Mouse (Mus musculus) macrophage (primary cell): ENCODE results near the gene Trim27. TPM values are rescaled to one million over a fixed set of nuclear protein-coding genes. Genes with fewer than 3 reads are reported as not detected.
A peak's percentile ranks its signal among the peaks of the same experiment; 100 is the strongest.

Experiments used
- H3K27ac ChIP-seq: fragments of 350-480 bp; formaldehyde crosslinking; 2 replicates; pipeline ENCODE4 v1.9.0; 2021
- H3K36me3 ChIP-seq: fragments of 350-480 bp; formaldehyde crosslinking; 2 replicates; pipeline ENCODE4 v1.9.0; 2021; ENCODE audit errors: inconsistent target
- H3K4me3 ChIP-seq: fragments of 350-480 bp; formaldehyde crosslinking; 2 replicates; pipeline ENCODE4 v1.9.0; 2021; ENCODE audit errors: inconsistent target
- H3K79me2 ChIP-seq: fragments of 350-480 bp; formaldehyde crosslinking; 2 replicates; pipeline ENCODE4 v1.9.0; 2021; ENCODE audit errors: inconsistent target
- WGBS: methylation state at CpG from one replicate; pipeline ENCODE4 v1.1.7; 2026; ENCODE audit warnings: inconsistent platforms; ENCODE audit not compliant: missing documents; 5-methylcytosine and 5-hydroxymethylcytosine counted together
- polyA plus RNA-seq: library from polyadenylated mRNA; stranded (reverse); fragments of 250-400 nt; gene quantifications from 3 replicates; pipeline ENCODE4 v1.2.4, GENCODE M21; 2018; ENCODE audit warnings: inconsistent platforms

The Trim27 gene
- polyA plus RNA-seq, 1 experiment from 2014 or later = 29.7 TPM

- under 1% methylated on average over 59 of the region's 71 CpGs for WGBS
- H3K4me3 ChIP-seq = peak overlapping the region; percentile 63
- peaks cover 38% of the 10 kb centered on the region for H3K36me3 ChIP-seq
- H3K79me2 ChIP-seq = peaks cover 50% of the 10 kb centered on the region
- peak overlapping the region; percentile 31 for H3K27ac ChIP-seq
Measured at GRCm38 (mm10) chr13:21180551-21181530, 1.6 kb downstream of the Trim27 start.

DNA sequence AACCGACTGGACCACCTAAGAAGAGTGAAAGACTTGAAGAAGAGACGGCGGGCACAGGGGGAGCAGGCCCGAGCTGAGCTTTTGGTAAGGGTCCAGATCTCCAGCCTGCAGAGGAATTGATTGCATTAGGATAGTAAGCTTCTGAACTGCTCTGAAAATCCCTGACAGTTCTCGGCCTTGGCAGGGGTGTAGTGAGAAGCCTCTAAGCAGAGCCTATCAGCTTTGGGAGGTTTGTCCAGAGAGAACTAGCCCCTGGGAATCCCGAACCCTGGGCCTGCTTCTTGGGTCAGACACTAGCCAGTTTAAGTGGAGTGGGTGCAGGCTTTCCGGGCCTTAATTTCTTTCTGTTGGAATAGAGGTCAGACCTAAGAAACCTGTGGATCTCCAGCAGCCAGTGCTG, 2.8 kb downstream of the Trim27 start:
- H3K36me3 ChIP-seq = peaks cover 46% of the 10 kb centered on the region
- H3K4me3 ChIP-seq = no peak overlapping the region
- H3K27ac ChIP-seq = no peak overlapping the region
- WGBS = 89% methylated on average over 7 of the region's 7 CpGs
- peaks cover 58% of the 10 kb centered on the region for H3K79me2 ChIP-seq

- 96% methylated on average over 6 of the region's 6 CpGs for WGBS
- H3K4me3 ChIP-seq = no peak overlapping the region
- peaks cover 57% of the 10 kb centered on the region for H3K36me3 ChIP-seq
- H3K27ac ChIP-seq = no peak overlapping the region
- peaks cover 58% of the 10 kb centered on the region for H3K79me2 ChIP-seq
Measured at GRCm38 (mm10) chr13:21183066-21183465, 3.8 kb downstream of the Trim27 start.

GRCm38 (mm10) chr13:21183661-21184060, 4.4 kb downstream of the Trim27 start:
- H3K36me3 ChIP-seq = peaks cover 63% of the 10 kb centered on the region
- 96% methylated on average over 7 of the region's 7 CpGs for WGBS
- no peak overlapping the region for H3K27ac ChIP-seq
- peaks cover 58% of the 10 kb centered on the region for H3K79me2 ChIP-seq
- no peak overlapping the region for H3K4me3 ChIP-seq

DNA sequence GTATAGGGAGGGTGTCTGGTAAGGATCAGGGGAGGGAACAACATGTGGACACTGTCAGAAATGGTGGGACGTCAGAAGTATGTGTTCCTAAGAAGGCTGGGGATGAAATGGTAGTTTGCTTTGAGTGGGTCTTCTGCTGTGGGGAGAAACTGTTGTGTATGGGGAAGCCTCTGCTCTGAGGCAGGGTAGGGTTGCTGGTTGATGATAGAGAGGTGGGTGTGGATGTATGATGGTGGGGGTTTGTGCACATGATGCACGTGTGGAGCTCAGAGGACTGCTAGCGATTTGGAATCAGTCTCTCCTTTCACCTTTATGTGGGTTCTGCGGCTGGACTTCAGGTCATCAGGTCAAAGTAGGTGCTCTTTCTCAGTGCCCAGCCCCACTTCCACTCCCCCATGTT, 6.3 kb downstream of the Trim27 start:
- no peak overlapping the region for H3K4me3 ChIP-seq
- no peak overlapping the region for H3K27ac ChIP-seq
- H3K79me2 ChIP-seq = peaks cover 58% of the 10 kb centered on the region
- WGBS = 89% methylated on average over 4 of the region's 4 CpGs
- H3K36me3 ChIP-seq = peaks cover 81% of the 10 kb centered on the region

- peaks cover 33% of the 10 kb centered on the region for H3K36me3 ChIP-seq
- WGBS = 93% methylated on average over 10 of the region's 10 CpGs
- no peak overlapping the region for H3K27ac ChIP-seq
Measured at GRCm38 (mm10) chr13:21195406-21196228, 16.4 kb downstream of the Trim27 start.

GRCm38 (mm10) chr13:21197721-21198120, 18.5 kb downstream of the Trim27 start:
- Histone ChIP-seq H3K36me3 (peaks cover 12% of the 10 kb centered on the region; the same call in 1 of the 2 replicates), H3K4me3 (no peak overlapping the region), H3K27ac (no peak overlapping the region), H3K79me2 (no peaks in the 10 kb centered on the region)
- 95% methylated on average over 5 of the region's 5 CpGs for WGBS

More at GRCm38 (mm10) chr13:21195406-21196228, 16.4 kb downstream of the Trim27 start:
- Histone ChIP-seq H3K4me3 (no peak overlapping the region), H3K79me2 (no peaks in the 10 kb centered on the region)

GRCm38 (mm10) chr13:21198313-21198712, 19.1 kb downstream of the Trim27 start:
- Histone ChIP-seq H3K79me2 (no peaks in the 10 kb centered on the region), H3K27ac (no peak overlapping the region), H3K4me3 (no peak overlapping the region), H3K36me3 (peaks cover 6% of the 10 kb centered on the region; the same call in 1 of the 2 replicates)
- 92% methylated on average over 2 of the region's 2 CpGs for WGBS

DNA sequence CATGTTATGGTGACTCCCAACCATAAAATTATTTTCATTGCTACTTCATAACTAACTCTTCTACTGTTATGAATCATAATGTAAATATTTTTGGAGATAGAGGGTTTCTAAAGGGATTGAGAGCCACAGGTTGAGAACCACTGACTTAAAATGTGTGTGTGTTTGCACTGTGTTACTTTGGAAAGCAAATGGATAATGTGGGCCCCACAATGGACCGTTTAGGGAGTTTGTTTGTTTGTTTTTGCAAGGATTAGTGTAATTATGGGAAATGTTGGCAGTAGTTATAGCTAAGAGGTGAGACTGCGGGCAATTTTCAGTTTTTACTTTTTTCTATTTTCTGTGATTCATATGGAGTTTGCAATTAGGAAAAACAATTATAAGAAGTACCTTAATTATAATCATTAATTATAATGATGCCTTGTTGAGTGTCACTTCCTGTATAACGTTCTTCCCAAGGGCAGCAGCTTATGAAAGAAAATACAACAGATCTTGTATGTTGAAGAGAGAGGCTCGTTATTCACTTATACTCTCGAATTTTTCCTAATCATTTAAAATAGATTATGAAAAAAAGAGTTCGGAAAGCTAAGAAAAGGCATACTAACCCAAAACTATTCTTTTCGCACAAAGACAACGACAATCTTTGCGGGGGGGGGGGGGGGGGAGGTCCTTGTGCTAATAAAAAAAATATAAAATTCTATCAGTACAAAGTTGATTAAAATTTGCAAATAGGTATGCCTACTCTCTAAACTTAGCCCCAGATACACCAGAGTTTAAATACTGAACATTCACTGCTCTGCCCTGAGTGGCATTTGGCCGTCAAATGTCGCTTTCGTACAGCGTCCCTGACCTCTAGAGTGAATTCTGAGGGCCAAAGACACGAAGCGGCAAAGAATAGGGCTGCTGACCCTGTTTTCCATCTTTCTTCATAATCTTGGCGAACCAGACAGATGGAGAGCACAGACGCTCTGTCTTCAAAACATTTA, 20.1 kb downstream of the Trim27 start:
- WGBS = 8% methylated on average over 15 of the region's 17 CpGs
- H3K27ac ChIP-seq = no peak overlapping the region; the same call in 1 of the 2 replicates
- H3K36me3 ChIP-seq = 0 out of 2 replicates have a peak, but pooled peaks cover 4% of the 10 kb centered on the region
- H3K79me2 ChIP-seq = no peaks in the 10 kb centered on the region
- H3K4me3 ChIP-seq = peak overlapping the region; percentile 77

DNA sequence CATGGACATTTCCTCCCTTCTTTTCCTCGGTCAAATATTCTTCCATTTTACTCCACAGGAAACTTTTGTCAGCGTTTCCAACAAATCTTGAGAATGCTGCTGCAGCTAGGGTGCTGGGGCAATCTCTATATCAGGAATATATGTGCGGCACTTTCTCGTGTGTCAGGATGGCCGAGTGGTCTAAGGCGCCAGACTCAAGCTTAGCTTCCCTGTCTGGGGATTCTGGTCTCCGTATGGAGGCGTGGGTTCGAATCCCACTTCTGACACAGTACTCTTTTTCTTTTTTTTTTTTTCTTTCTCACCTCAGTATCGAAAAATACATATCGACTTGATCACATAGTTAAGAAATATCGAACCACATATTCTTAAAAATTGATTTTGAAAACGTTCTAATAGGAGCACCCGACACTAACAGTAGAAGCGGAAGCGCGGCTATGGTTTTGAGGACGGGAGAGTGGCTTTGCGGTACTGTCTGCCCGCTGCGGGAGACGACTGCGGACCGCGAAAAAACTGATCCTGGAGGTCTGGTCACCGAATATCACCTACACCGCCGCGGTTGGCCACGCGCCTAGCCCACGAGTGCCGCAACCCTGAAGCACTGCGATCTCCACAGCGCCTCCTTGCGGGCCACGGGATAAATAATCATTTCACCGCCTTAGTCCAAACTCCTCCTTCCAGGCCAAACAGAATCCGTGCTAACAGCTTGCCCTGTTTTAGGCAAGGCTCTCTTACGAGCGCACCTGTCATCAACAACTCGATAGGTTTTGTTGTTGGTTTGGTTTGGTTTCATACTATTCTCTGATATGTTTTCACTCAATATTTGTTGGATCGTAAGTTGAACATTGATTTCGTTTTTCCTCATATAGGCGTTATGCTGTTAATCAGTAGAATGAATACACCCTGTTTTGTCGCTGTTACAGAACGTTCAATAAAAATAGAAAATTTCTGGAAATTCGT, 21.1 kb downstream of the Trim27 start:
- Histone ChIP-seq H3K4me3 (peak overlapping the region; percentile 77), H3K27ac (peak overlapping the region; percentile 15; the same call in 1 of the 2 replicates), H3K79me2 (no peaks in the 10 kb centered on the region), H3K36me3 (0 out of 2 replicates have a peak, but pooled peaks cover under 1% of the 10 kb centered on the region)
- WGBS = 6% methylated on average over 45 of the region's 48 CpGs

DNA sequence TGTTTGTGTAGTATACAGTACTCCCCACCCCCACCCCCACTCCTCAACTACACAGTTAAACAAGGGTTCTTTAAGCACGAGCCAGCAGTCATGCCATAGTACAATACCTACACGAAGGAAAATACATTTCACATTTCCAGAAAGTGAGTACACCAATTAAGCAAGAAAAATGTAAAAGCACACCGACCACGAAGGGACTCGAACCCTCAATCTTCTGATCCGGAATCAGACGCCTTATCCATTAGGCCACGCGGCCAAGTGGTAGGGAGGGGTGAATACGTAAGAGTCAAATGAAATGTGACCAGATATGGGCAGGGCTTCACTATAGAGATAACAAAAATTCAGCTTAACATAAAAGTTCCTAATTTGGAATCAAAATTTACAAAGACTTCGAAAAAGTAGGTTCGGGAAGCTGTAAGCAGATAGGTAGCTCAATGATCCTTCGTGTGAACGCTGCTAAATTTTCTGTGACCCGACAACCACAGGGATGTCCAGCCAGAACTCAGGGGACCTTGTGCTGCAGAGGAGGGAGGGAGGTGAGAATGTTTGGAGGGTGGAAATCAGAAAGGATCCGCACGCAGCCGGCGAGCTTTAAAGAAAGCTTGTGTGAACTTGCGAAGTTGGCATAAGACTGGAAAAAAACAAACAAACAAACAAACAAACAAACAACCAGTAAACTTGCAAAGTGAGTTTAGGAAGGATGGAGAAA, 36.2 kb downstream of the Trim27 start:
- no peaks in the 10 kb centered on the region for H3K79me2 ChIP-seq
- peak overlapping the region; percentile 13; the same call in 1 of the 2 replicates for H3K4me3 ChIP-seq
- H3K36me3 ChIP-seq = no peaks in the 10 kb centered on the region
- 15% methylated on average over 20 of the region's 20 CpGs for WGBS
- no peak overlapping the region for H3K27ac ChIP-seq

- H3K36me3 ChIP-seq = no peaks in the 10 kb centered on the region
- WGBS = no CpG with 5 or more reads among the region's 1 CpGs
- H3K27ac ChIP-seq = no peak overlapping the region
- H3K4me3 ChIP-seq = no peak overlapping the region
- H3K79me2 ChIP-seq = no peaks in the 10 kb centered on the region
Measured at GRCm38 (mm10) chr13:21216781-21217180, 37.5 kb downstream of the Trim27 start.
